Mouse (Mus musculus): ENCODE data around the gene Gal3st4. TPM values are rescaled to one million over a fixed set of nuclear protein-coding genes. Genes with fewer than 3 reads are reported as not detected.

Gal3st4 gene
- polyA plus RNA-seq, 1 experiment from 2014 or later: 5.2 TPM

GRCm38 (mm10) chr5:138275216-138276050, 2.8 kb upstream of the Gal3st4 start:
- peak overlapping the region; percentile 71 for H3K4me2 ChIP-seq (replicated peaks)
- 8% methylated on average over 41 of the region's 41 CpGs for WGBS
- peaks cover 28% of the 10 kb centered on the region; the same call in 1 of the 2 replicates for H3K36me3 ChIP-seq
- peaks cover 70% of the 10 kb centered on the region for H3K4me1 ChIP-seq
- peak overlapping the region; percentile 43 for H3K4me3 ChIP-seq
- 0 out of 2 replicates have a peak, but pooled peaks cover 12% of the 10 kb centered on the region for H3K27me3 ChIP-seq
- ATAC-seq (ENCODE audit: low FRiP score, low read depth): no peak
- H3K27ac ChIP-seq (replicated peaks): no peak overlapping the region
- H3K9me3 ChIP-seq: no peaks in the 10 kb centered on the region
- H3K9ac ChIP-seq (replicated peaks): peak overlapping the region; percentile 65

GRCm38 (mm10) chr5:138274186-138274585, 1.5 kb upstream of the Gal3st4 start:
- no peak overlapping the region for H3K27ac ChIP-seq (replicated peaks)
- H3K36me3 ChIP-seq: peaks cover 28% of the 10 kb centered on the region; the same call in 1 of the 2 replicates
- 0 out of 2 replicates have a peak, but pooled peaks cover 12% of the 10 kb centered on the region for H3K27me3 ChIP-seq
- no peak overlapping the region; the same call in 1 of the 2 replicates for H3K9ac ChIP-seq (replicated peaks)
- 52% methylated on average over 8 of the region's 8 CpGs for WGBS
- H3K4me3 ChIP-seq: no peak overlapping the region
- no peaks in the 10 kb centered on the region for H3K9me3 ChIP-seq
- peaks cover 70% of the 10 kb centered on the region for H3K4me1 ChIP-seq
- ATAC-seq (ENCODE audit: low FRiP score, low read depth): no peak
- no peak overlapping the region for H3K4me2 ChIP-seq (replicated peaks)

DNA sequence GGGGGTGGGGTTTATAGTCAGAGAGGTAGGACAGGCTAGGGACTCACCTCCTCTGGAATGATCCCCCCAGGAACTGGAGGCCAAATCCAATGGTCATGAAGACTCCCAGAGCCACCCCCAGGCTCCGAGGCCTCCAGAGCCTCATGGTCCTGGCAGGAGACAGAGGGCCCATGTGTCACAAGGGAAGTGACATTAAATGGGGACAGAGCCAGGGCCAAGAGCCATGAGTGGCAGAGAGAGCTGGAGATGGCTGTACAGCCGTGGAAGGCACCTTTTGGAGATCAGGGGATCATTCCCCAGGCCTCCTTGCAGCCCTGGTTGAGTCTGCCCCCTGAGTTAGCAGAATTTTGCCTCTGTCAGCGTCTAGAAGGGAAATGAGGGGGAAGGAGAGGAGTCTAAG, 1.4 kb downstream of the Gal3st4 start:
- no peaks in the 10 kb centered on the region for H3K9me3 ChIP-seq
- ATAC-seq (ENCODE audit: low FRiP score, low read depth): no peak
- no peak overlapping the region for H3K4me2 ChIP-seq (replicated peaks)
- no peak overlapping the region for H3K27ac ChIP-seq (replicated peaks)
- peaks cover 41% of the 10 kb centered on the region for H3K4me1 ChIP-seq
- no peak overlapping the region for H3K4me3 ChIP-seq
- H3K27me3 ChIP-seq: 0 out of 2 replicates have a peak, but pooled peaks cover 12% of the 10 kb centered on the region
- peaks cover 15% of the 10 kb centered on the region for H3K36me3 ChIP-seq
- whole genome bisulfite sequencing: 48% methylated on average over 3 of the region's 3 CpGs
- H3K9ac ChIP-seq (replicated peaks): no peak overlapping the region

GRCm38 (mm10) chr5:138268980-138269379, 3.7 kb downstream of the Gal3st4 start:
- ATAC-seq (ENCODE audit: low FRiP score, low read depth): no peak
- H3K9ac ChIP-seq (replicated peaks): no peak overlapping the region
- H3K36me3 ChIP-seq: peaks cover 11% of the 10 kb centered on the region
- H3K27me3 ChIP-seq: 0 out of 2 replicates have a peak, but pooled peaks cover 12% of the 10 kb centered on the region
- H3K4me1 ChIP-seq: peaks cover 29% of the 10 kb centered on the region
- no peaks in the 10 kb centered on the region for H3K9me3 ChIP-seq
- H3K4me2 ChIP-seq (replicated peaks): no peak overlapping the region
- H3K4me3 ChIP-seq: no peak overlapping the region
- no peak overlapping the region for H3K27ac ChIP-seq (replicated peaks)
- 79% methylated on average over 4 of the region's 4 CpGs for WGBS

GRCm38 (mm10) chr5:138267114-138267513, 5.5 kb downstream of the Gal3st4 start:
- no peak overlapping the region for H3K27ac ChIP-seq (replicated peaks)
- WGBS: 93% methylated on average over 3 of the region's 3 CpGs
- peaks cover 23% of the 10 kb centered on the region for H3K4me1 ChIP-seq
- H3K27me3 ChIP-seq: 0 out of 2 replicates have a peak, but pooled peaks cover 12% of the 10 kb centered on the region
- H3K36me3 ChIP-seq: peaks cover 10% of the 10 kb centered on the region
- H3K4me2 ChIP-seq (replicated peaks): no peak overlapping the region
- no peaks in the 10 kb centered on the region for H3K9me3 ChIP-seq
- ATAC-seq (ENCODE audit: low FRiP score, low read depth): no peak
- no peak overlapping the region for H3K4me3 ChIP-seq
- no peak overlapping the region for H3K9ac ChIP-seq (replicated peaks)

GRCm38 (mm10) chr5:138265712-138266111, 6.9 kb downstream of the Gal3st4 start:
- Histone ChIP-seq H3K9ac (replicated peaks) (no peak overlapping the region), H3K27ac (replicated peaks) (no peak overlapping the region), H3K9me3 (no peaks in the 10 kb centered on the region), H3K4me1 (peaks cover 20% of the 10 kb centered on the region), H3K4me2 (replicated peaks) (no peak overlapping the region), H3K36me3 (peaks cover 24% of the 10 kb centered on the region), H3K27me3 (0 out of 2 replicates have a peak, but pooled peaks cover 3% of the 10 kb centered on the region), H3K4me3 (no peak overlapping the region)
- ATAC-seq (ENCODE audit: low FRiP score, low read depth): no peak
- WGBS: 93% methylated on average over 4 of the region's 4 CpGs

DNA sequence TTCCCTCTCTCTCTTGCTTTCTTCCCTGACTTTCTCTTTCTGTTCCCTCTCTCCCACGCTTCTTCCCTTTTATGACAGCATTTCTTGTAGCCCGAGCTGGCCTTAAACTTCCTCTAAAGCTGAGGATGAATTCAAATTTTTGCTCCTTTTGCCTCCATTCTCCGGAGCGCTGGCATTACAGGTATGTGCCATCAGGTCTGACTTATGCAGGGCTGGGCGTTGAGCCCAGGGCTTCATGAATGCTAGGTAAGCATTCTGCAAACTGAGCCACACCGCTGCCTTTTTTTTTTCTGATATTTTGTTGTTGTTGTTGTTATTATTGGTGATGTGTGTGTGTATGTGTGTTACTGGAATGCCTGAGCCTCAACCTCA, 8.4 kb downstream of the Gal3st4 start:
- Histone ChIP-seq H3K27ac (replicated peaks) (peak overlapping the region; percentile 73), H3K4me1 (peaks cover 20% of the 10 kb centered on the region), H3K4me3 (peak overlapping the region; percentile 90), H3K36me3 (peaks cover 39% of the 10 kb centered on the region), H3K27me3 (no peaks in the 10 kb centered on the region), H3K4me2 (replicated peaks) (peak overlapping the region; percentile 100), H3K9me3 (no peaks in the 10 kb centered on the region), H3K9ac (replicated peaks) (peak overlapping the region; percentile 94)
- WGBS: 19% methylated on average over 6 of the region's 6 CpGs
- no peak for ATAC-seq (ENCODE audit: low FRiP score, low read depth)

- Histone ChIP-seq H3K9me3 (no peaks in the 10 kb centered on the region), H3K27ac (replicated peaks) (peak within 1 kb of the TSS; percentile 73), H3K27me3 (no peaks in the 10 kb centered on the region), H3K4me3 (peak within 1 kb of the TSS; percentile 90), H3K9ac (replicated peaks) (peak within 1 kb of the TSS; percentile 94), H3K4me2 (replicated peaks) (peak within 1 kb of the TSS; percentile 100), H3K36me3 (peaks cover 45% of the 10 kb centered on the region), H3K4me1 (peaks cover 20% of the 10 kb centered on the region)
- WGBS: under 1% methylated on average over 60 of the region's 71 CpGs
- peak; percentile 89 for ATAC-seq (ENCODE audit: low FRiP score, low read depth)
These were observed 9.1 kb downstream of the Gal3st4 start, which contains the start of gene BC037034 for GRCm38 (mm10) chr5:138263260-138264206. Gene BC037034 (minus strand): TSS chr5:138264033.

DNA sequence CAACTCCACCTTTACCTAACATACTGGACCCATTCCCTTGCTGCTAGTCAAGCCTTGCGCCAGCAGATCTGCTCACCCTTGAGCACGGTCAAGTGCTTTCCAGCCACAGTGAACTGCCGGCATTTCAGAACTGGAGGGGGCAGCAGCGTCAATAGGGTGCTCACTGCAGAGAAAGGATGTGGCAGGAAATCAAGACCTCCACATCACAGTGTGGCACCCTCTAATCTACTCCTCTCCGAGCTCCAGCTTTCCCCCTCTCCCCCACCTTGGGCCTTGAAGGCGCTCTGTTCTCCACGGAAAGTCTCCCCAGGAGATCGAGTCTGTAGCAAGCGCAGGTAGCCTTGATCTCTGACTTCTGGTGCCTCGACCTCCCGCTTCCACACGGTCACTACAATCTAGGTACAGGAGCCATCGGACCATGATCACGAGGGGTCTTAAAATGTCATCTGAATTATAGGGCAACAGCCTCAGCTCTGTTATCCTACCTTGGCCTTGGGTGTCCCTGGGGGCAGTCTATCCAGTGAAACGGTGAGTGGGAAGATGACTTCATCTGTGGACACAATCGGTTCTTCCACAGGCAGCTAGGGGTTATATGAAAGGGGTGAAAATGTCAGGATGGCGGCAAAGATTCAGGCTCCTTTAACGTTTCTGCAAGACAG, 9.9 kb downstream of the Gal3st4 start:
- H3K4me1 ChIP-seq: peaks cover 20% of the 10 kb centered on the region
- peak overlapping the region; percentile 100 for H3K4me2 ChIP-seq (replicated peaks)
- no peaks in the 10 kb centered on the region for H3K9me3 ChIP-seq
- peak overlapping the region; percentile 90 for H3K4me3 ChIP-seq
- H3K27me3 ChIP-seq: no peaks in the 10 kb centered on the region
- H3K27ac ChIP-seq (replicated peaks): peak overlapping the region; percentile 73; the same call in 1 of the 2 replicates
- H3K9ac ChIP-seq (replicated peaks): peak overlapping the region; percentile 94
- peaks cover 51% of the 10 kb centered on the region for H3K36me3 ChIP-seq
- WGBS: 66% methylated on average over 18 of the region's 18 CpGs
- ATAC-seq (ENCODE audit: low FRiP score, low read depth): no peak

DNA sequence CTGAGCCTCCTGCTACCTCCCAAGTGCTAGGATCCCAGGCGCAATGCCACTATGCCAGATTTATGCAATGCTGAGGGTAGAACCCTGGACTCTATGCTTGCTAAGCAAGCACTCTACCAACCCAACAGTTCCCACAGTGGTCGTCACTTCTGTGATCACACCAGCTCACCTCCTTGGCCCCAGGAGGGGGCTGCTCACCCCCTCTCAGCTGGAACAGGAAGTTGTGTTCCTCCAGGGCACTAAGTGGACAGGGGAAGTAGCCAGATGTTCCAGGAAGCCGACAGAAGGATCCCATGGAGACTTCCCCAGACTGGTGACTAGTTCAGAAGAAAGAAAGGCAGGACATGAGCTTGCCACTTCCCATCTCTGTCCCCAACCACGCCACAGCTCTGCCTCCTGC, 10.6 kb downstream of the Gal3st4 start:
- Histone ChIP-seq H3K4me1 (peaks cover 20% of the 10 kb centered on the region), H3K4me2 (replicated peaks) (no peak overlapping the region), H3K27ac (replicated peaks) (no peak overlapping the region), H3K4me3 (0 out of 2 replicates have a peak overlapping the region, but pooled peaks have one; percentile 90), H3K36me3 (peaks cover 51% of the 10 kb centered on the region), H3K27me3 (no peaks in the 10 kb centered on the region), H3K9ac (replicated peaks) (no peak overlapping the region), H3K9me3 (no peaks in the 10 kb centered on the region)
- ATAC-seq (ENCODE audit: low FRiP score, low read depth): no peak
- 85% methylated on average over 4 of the region's 4 CpGs for WGBS

DNA sequence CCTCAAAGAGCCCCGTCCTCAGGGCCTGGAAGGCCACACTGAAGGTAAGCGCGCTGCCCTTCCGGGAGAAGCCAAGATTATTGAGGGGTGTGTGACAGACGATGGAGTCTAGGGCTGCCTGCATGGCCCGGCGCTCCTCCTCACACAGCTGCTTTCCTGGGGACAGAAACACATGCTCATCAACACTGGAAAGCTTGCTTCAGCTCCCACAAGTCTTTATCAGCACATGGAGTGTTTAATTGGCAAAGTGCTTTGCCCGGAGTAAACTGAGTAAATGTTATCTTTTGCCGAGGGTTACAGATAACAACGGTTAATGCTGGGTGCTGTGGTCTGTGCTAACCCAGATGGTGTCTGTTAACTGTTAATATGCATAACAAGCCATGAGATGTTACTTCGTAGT, 11.8 kb downstream of the Gal3st4 start:
- Histone ChIP-seq H3K4me3 (no peak overlapping the region), H3K9me3 (no peaks in the 10 kb centered on the region), H3K27me3 (no peaks in the 10 kb centered on the region), H3K36me3 (peaks cover 43% of the 10 kb centered on the region), H3K27ac (replicated peaks) (no peak overlapping the region), H3K9ac (replicated peaks) (no peak overlapping the region), H3K4me1 (peaks cover 30% of the 10 kb centered on the region), H3K4me2 (replicated peaks) (no peak overlapping the region)
- no peak for ATAC-seq (ENCODE audit: low FRiP score, low read depth)
- 95% methylated on average over 11 of the region's 11 CpGs for WGBS
